Mouse (Mus musculus) embryonic facial prominence, embryonic 15.5 days (tissue): ENCODE measurements at regions not wholly inside any gene's neighbourhood (a gene's known extent, or its start where the extent isn't known, plus 50 kb on each side); places are given as distances from the start of the nearest gene placed in this dataset.

Experiments used
- ATAC-seq: fragments of 200-750 bp; cut with Nextera tagmentation; 2 replicates; pipeline ENCODE4 v1.8.0; 2017; ENCODE audit warnings: low read depth, moderate TSS enrichment; ENCODE audit not compliant: insufficient number of reproducible peaks, low FRiP score, low TSS enrichment
- H3K27ac ChIP-seq: fragments of 300-500 bp; sonication (generic); replicated peaks from 2 replicates; pipeline ENCODE4 v1.5.1; 2015; ENCODE audit warnings: mild to moderate bottlenecking, inconsistent platforms
- H3K27me3 ChIP-seq: fragments of 300-500 bp; sonication (generic); 2 replicates; pipeline ENCODE4 v1.6.1; 2015; ENCODE audit warnings: inconsistent platforms
- H3K36me3 ChIP-seq: fragments of 300-500 bp; sonication (generic); 2 replicates; pipeline ENCODE4 v1.6.1; 2015; ENCODE audit warnings: mild to moderate bottlenecking, inconsistent platforms
- H3K4me1 ChIP-seq: fragments of 300-500 bp; sonication (generic); 2 replicates; pipeline ENCODE4 v1.6.1; 2015; ENCODE audit warnings: inconsistent platforms
- H3K4me2 ChIP-seq: fragments of 300-500 bp; sonication (generic); replicated peaks from 2 replicates; pipeline ENCODE4 v1.6.1; 2015; ENCODE audit warnings: mild to moderate bottlenecking, inconsistent platforms
- H3K4me3 ChIP-seq: fragments of 300-500 bp; sonication (generic); replicated peaks from 2 replicates; pipeline ENCODE4 v1.5.1; 2015; ENCODE audit warnings: mild to moderate bottlenecking, inconsistent platforms
- H3K9ac ChIP-seq: fragments of 300-500 bp; sonication (generic); 2 replicates; pipeline ENCODE4 v1.6.1; 2015; ENCODE audit warnings: inconsistent platforms
- H3K9me3 ChIP-seq: fragments of 300-500 bp; sonication (generic); replicated peaks from 2 replicates; pipeline ENCODE4 v1.6.1; 2016; ENCODE audit warnings: inconsistent platforms
- WGBS: fragments of 180-500 bp; shearing (Covaris S2); methylation state at CpG from one replicate; pipeline ENCODE4 v1.1.7; 2015; 5-methylcytosine and 5-hydroxymethylcytosine counted together

DNA sequence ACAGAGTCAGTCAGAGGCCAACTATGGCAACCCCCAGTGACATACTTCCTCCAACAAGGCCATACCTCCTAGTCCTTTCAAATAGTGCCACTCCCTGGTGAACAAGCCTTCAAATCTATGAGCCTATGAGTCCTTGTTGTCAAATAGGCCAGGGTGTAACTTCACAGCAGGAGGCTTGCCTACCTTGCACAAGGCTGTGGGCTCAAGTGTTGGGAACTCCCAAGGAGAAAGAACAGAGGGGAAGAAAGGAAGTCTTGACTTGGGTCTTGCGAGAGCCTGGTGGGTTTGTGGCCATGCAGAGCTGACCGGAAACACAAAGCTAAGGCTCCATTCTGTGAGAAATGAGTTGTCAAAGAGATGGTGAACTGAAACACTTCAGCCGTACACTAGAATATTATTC, 154.6 kb upstream of the Spdye4c start:
- Histone ChIP-seq H3K36me3 (no peaks in the 10 kb centered on the region), H3K9me3 (no peaks in the 10 kb centered on the region), H3K27me3 (no peaks in the 10 kb centered on the region), H3K4me2 (no peak overlapping the region), H3K9ac (no peak overlapping the region), H3K4me1 (0 out of 2 replicates have a peak, but pooled peaks cover 6% of the 10 kb centered on the region), H3K4me3 (no peak overlapping the region), H3K27ac (no peak overlapping the region)
- no peak for ATAC-seq
- WGBS, result 99% methylated on average over 3 of the region's 3 CpGs

DNA sequence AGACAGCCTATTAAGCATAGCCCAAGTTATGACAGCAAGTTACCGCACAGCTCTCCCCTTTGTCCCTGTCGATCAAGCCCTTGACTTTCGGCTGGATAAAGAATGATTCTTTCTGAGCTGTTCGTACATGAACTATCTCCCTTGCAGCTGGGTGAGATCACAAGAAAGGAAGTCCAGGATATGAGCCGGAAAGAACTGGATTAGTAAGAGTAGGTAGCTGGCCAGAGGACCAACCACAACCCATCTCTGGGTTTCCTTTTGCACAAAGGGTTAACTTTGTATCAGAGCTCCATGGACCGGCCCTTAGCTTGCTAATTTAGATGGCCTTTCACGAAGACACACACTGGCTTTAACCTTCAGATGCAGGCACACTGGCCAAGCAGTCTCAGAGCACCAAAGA, 153.3 kb upstream of the Spdye4c start:
- Histone ChIP-seq H3K4me1 (0 out of 2 replicates have a peak, but pooled peaks cover 5% of the 10 kb centered on the region), H3K27ac (no peak overlapping the region), H3K4me3 (no peak overlapping the region), H3K27me3 (no peaks in the 10 kb centered on the region), H3K36me3 (no peaks in the 10 kb centered on the region), H3K9me3 (no peaks in the 10 kb centered on the region), H3K9ac (no peak overlapping the region), H3K4me2 (no peak overlapping the region)
- WGBS, result 50% methylated on average over 7 of the region's 7 CpGs
- no peak for ATAC-seq

DNA sequence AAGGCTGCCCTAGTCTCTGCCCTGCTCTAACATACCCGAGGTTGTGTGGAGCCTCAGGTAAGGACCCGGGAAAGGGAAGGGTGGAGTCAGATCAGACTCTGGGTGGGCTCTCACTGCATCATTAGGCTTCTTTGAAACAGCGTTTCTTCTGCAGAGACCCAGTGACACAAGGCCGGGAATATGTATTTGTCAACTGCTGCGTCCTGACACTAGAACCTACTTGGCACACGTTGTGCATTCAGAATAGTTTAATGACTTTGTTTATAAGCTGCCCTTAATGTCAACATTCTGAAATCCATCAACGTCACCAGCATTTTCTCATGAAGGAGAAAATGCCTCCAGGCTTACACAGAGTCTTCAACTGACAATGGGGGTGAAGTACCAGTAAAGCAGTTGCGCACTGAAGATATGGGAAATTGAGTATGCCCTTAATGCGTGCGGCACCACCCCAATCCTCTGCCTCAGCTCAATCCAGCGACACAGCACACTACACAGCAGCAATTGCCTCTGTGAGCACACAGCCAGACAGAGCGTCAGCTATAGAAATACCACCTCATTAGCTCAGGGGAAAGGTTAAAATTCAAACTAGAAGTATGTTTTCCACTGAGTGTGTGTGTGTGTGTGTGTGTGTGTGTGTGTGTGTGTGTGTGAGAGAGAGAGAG, 152.7 kb upstream of the Spdye4c start:
- no peak for ATAC-seq

DNA sequence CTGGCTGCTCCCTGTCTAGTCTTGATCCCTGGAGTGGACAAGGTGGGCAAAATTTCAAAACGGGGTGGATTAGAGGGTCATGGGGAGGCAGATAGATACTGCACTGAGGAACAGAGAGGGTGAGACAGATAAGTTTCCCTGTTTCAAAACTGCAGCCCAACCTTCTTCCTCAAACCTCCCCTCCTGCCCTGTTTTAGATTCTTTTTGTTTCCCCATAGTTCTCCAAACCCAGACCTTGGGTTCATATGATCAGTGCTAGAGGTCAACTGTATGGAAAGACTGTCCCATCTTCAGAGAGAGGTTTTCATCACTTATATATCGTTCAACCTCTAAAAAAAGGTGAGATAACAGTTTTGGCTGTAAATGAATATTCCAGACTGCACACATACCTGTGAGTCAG, 152.1 kb upstream of the Spdye4c start:
- WGBS, result 68% methylated on average over 2 of the region's 2 CpGs
- Histone ChIP-seq H3K4me3 (no peak overlapping the region), H3K9me3 (no peaks in the 10 kb centered on the region), H3K36me3 (no peaks in the 10 kb centered on the region), H3K4me2 (no peak overlapping the region), H3K27ac (no peak overlapping the region), H3K4me1 (0 out of 2 replicates have a peak, but pooled peaks cover 5% of the 10 kb centered on the region), H3K27me3 (no peaks in the 10 kb centered on the region), H3K9ac (no peak overlapping the region)
- no peak for ATAC-seq

More for the DNA sequence above, 152.7 kb upstream of the Spdye4c start:
- H3K36me3 ChIP-seq, result no peaks in the 10 kb centered on the region
- 43% methylated on average over 12 of the region's 12 CpGs for WGBS
- H3K4me3 ChIP-seq, result no peak overlapping the region
- no peak overlapping the region for H3K27ac ChIP-seq
- no peaks in the 10 kb centered on the region for H3K27me3 ChIP-seq
- H3K9me3 ChIP-seq, result no peaks in the 10 kb centered on the region
- no peak overlapping the region for H3K9ac ChIP-seq
- H3K4me1 ChIP-seq, result 0 out of 2 replicates have a peak, but pooled peaks cover 5% of the 10 kb centered on the region
- H3K4me2 ChIP-seq, result no peak overlapping the region

DNA sequence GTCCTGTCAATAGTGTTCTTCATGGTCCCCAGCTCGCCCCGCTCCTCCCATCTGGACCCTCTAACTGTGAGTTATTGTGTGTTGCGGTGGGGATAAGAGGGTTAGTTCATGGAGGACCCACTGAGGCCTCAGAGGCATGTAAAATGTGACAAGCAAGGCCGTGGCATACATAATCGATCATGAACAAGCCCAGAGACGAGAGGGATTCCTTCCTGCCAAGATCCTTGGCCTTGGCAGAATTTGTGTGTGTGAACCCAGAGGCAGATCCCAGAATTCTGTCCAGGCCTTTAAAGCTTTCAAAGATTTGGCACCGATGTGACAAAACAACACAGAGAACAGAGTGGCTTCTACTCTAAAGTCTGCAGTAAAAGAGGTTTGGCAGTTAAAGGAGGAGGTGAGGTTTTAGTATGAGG, 146.4 kb upstream of the Spdye4c start:
- Histone ChIP-seq H3K27ac (no peak overlapping the region), H3K4me2 (no peak overlapping the region), H3K9me3 (no peaks in the 10 kb centered on the region), H3K4me1 (no peaks in the 10 kb centered on the region), H3K36me3 (no peaks in the 10 kb centered on the region), H3K9ac (no peak overlapping the region), H3K27me3 (no peaks in the 10 kb centered on the region), H3K4me3 (no peak overlapping the region)
- WGBS, result 67% methylated on average over 7 of the region's 7 CpGs
- ATAC-seq, result peak; percentile 60; the same call in 1 of the 2 replicates

DNA sequence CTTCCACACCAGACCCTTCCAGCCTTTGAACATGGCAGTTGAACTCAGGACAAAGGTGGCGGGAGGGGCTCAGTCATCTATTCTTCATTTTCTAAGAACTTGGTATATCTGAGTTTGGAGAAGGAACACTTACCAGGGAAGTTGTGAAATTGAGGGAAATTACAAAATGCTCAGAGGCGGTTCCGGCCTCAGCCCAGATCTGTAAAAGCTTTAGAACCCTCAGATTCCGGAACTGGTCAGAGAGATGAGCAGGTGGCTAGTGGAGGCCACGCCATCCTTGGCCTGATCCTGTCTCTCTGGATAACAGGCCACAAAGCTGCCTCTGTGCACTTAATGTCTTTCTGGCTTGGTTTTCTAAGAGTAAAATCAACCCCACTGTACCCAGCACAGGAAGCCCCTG, 145.6 kb upstream of the Spdye4c start:
- ATAC-seq, result no peak
- Histone ChIP-seq H3K4me1 (no peaks in the 10 kb centered on the region), H3K27ac (no peak overlapping the region), H3K36me3 (no peaks in the 10 kb centered on the region), H3K27me3 (no peaks in the 10 kb centered on the region), H3K9me3 (no peaks in the 10 kb centered on the region), H3K4me2 (no peak overlapping the region), H3K4me3 (no peak overlapping the region), H3K9ac (no peak overlapping the region)
- 87% methylated on average over 5 of the region's 5 CpGs for WGBS

DNA sequence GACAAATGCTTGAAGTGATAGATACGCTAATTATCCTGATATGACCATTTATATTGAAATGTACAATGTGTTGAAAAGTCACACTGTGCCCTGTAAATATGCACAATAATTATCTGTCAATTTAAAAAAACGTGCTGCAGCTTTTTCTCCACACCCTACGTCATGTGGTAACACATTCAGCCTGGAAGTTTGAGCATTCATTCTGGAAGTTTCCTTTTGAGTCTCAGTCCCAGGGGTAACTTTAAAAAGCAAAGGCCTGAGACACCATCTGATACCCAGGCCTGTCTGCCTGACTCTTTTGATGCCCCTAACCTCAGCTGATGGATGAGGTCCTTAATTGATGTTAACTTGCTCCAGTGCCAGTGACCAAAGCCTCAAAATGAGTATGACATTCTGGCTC, 141.7 kb upstream of the Spdye4c start:
- 61% methylated on average over 3 of the region's 3 CpGs for WGBS
- no peak overlapping the region for H3K27ac ChIP-seq

DNA sequence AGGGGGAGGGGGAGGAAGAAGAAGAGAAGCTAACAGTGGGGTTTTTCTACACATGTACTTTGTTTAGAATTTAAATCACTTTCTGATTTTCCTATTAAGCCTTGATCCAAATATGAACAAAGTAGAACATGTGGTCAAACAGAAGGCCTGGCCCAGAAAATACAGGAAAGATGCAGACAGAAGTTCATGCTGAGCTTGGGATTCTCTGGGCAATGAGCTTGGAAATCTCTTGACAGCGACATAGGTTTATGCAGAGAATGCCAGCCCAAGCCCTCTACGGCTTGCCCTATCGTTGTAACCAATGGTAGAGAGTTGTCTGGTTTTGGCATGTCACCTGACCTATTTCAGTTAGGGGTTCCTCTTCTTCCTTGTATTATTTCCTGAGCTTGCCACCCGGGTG, 141.0 kb upstream of the Spdye4c start:
- Histone ChIP-seq H3K4me2 (no peak overlapping the region), H3K4me3 (no peak overlapping the region), H3K27me3 (no peaks in the 10 kb centered on the region), H3K27ac (no peak overlapping the region), H3K9me3 (no peaks in the 10 kb centered on the region), H3K9ac (no peak overlapping the region), H3K4me1 (no peaks in the 10 kb centered on the region), H3K36me3 (no peaks in the 10 kb centered on the region)
- WGBS, result 81% methylated on average over 4 of the region's 4 CpGs
- ATAC-seq, result no peak

More for the DNA sequence above, 141.7 kb upstream of the Spdye4c start:
- H3K4me2 ChIP-seq, result no peak overlapping the region
- no peak overlapping the region for H3K4me3 ChIP-seq
- no peak overlapping the region for H3K9ac ChIP-seq
- H3K36me3 ChIP-seq, result no peaks in the 10 kb centered on the region
- no peaks in the 10 kb centered on the region for H3K27me3 ChIP-seq
- ATAC-seq, result no peak
- no peaks in the 10 kb centered on the region for H3K4me1 ChIP-seq
- no peaks in the 10 kb centered on the region for H3K9me3 ChIP-seq

DNA sequence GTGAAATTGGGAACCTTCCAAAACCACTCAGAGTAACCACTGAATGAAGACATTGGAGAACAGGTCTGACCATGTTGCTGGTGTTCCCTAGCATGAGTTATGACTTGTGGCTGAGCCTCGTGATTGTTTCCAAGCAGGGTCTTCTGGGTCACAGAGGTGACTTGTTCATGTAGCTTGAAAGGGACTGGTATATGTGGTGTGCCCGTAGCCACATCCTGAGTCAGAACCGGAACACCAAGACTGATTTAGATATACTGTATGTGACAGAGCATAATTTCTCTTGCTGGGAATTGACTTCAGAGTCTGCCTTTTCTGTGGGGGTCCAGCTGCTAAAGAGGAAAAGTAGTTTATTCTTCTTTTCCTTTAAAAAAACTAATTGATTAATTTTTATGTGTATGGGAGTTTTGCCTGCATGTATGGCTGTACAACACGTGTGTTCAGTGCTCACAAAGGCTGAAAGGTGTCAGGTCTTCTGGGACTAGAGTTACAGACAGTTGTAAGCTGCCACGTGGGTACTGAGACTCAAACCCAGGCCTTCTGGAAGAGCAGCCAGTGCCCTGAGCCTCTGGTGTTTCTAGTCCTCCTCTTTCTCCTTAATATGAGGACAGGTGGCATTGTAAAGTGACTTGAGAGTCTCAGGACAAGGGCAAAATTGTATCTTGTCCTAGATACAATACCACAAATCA, 139.3 kb upstream of the Spdye4c start:
- no peak for ATAC-seq
- no peak overlapping the region for H3K4me2 ChIP-seq
- WGBS, result 71% methylated on average over 5 of the region's 5 CpGs

DNA sequence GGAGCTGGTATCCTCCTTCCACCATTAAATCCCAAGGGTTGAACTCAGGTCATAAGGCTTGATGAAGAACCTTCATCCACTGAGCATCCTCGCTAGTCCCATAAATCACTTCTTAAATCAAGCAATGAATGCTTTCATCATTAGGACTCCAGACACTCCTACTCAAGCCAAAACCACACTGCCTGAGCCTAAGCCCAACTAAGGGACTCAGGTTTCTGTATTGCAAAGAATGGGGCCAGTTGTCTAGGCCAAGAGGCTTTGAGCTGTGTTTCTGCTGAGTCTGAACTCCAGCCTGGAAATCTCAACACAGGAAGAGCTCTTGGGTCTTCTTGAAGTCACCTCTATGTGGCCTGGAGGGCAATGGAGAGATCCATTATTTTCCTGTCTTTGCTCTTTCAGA, 138.4 kb upstream of the Spdye4c start:
- H3K27ac ChIP-seq, result no peak overlapping the region
- no peak overlapping the region for H3K4me3 ChIP-seq
- H3K4me1 ChIP-seq, result no peaks in the 10 kb centered on the region
- ATAC-seq, result no peak
- no peaks in the 10 kb centered on the region for H3K27me3 ChIP-seq
- 85% methylated on average over 1 of the region's 1 CpGs for WGBS
- H3K9ac ChIP-seq, result no peak overlapping the region
- H3K36me3 ChIP-seq, result no peaks in the 10 kb centered on the region
- no peaks in the 10 kb centered on the region for H3K9me3 ChIP-seq
- H3K4me2 ChIP-seq, result no peak overlapping the region

More for the DNA sequence above, 139.3 kb upstream of the Spdye4c start:
- Histone ChIP-seq H3K27me3 (no peaks in the 10 kb centered on the region), H3K9me3 (no peaks in the 10 kb centered on the region), H3K4me1 (no peaks in the 10 kb centered on the region), H3K27ac (no peak overlapping the region), H3K36me3 (no peaks in the 10 kb centered on the region), H3K9ac (no peak overlapping the region), H3K4me3 (no peak overlapping the region)

DNA sequence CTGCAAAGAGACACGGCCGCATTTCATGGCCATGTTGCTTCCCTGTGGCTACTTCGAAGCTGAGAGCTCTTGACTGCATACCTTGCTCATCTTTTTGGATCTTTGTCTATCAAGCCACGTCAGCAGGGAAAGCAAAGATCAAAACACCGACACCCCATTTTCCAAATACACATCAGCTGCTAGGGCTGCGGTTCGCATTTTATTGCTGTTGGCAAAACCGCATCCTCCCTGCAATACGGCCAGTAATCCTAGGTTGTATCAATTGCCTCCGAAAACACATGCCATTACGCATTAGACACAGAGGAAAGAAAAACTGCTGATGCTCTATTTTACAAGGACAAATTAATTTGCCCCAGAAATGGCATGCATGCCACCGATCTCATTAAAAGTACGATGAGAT, 136.5 kb upstream of the Spdye4c start:
- Histone ChIP-seq H3K27me3 (no peaks in the 10 kb centered on the region), H3K4me3 (no peak overlapping the region), H3K27ac (no peak overlapping the region), H3K36me3 (no peaks in the 10 kb centered on the region), H3K9ac (no peak overlapping the region), H3K4me1 (no peaks in the 10 kb centered on the region), H3K9me3 (no peaks in the 10 kb centered on the region), H3K4me2 (no peak overlapping the region)
- no peak for ATAC-seq
- 72% methylated on average over 13 of the region's 13 CpGs for WGBS
